Mouse (Mus musculus): ENCODE measurements around the gene Trpv2.

GRCm38 (mm10) chr11:62646958-62647515 lies 72.8 kb downstream of the Trpv2 start:
- TF ChIP-seq GATA1 (IDR thresholded peaks at IDR 0.05; ENCODE audit: borderline replicate concordance, low read length) (no peak), CTCF (IDR thresholded peaks at IDR 0.05; ENCODE audit: low read depth, low read length) (no peak), TAL1 (conservative IDR thresholded peaks at IDR 0.05; ENCODE audit: low read depth, low read length) (no peak)
